Mouse (Mus musculus) myocyte (in vitro differentiated cells): ENCODE measurements at regions not wholly inside any gene's neighbourhood (a gene's known extent, or its start where the extent isn't known, plus 50 kb on each side); places are given as distances from the start of the nearest gene placed in this dataset.

ENCODE experiments used
- H3K27me3 ChIP-seq: one replicate; pipeline ENCODE4 v1.6.1; 2011; ENCODE audit not compliant: control insufficient read depth, insufficient read depth, insufficient read length
- H3K36me3 ChIP-seq: one replicate; pipeline ENCODE4 v1.6.1; 2011; ENCODE audit not compliant: control insufficient read depth, insufficient read depth
- H3K4me2 ChIP-seq: one replicate; pipeline ENCODE4 v1.6.1; 2011; ENCODE audit warnings: low read depth, control low read depth
- H3K4me3 ChIP-seq: one replicate; pipeline ENCODE4 v1.5.1; 2011; ENCODE audit warnings: mild to moderate bottlenecking, control low read depth, moderate library complexity
- H3K79me2 ChIP-seq: one replicate; pipeline ENCODE4 v1.6.1; 2011; ENCODE audit not compliant: control insufficient read depth, insufficient read depth
- H3ac ChIP-seq: one replicate; pipeline ENCODE4 v1.6.1; 2011; ENCODE audit not compliant: control insufficient read depth, insufficient read length
- CEBPB ChIP-seq: IDR thresholded peaks from 2 replicates; pipeline ENCODE4 v1.6.1; 2011; ENCODE audit warnings: mild to moderate bottlenecking, moderate library complexity; ENCODE audit not compliant: poor library complexity, insufficient read depth, severe bottlenecking
- E2F4 ChIP-seq: IDR thresholded peaks from one replicate; pipeline ENCODE4 v1.6.1; 2011; ENCODE audit warnings: mild to moderate bottlenecking, control low read depth, moderate library complexity; ENCODE audit not compliant: insufficient read depth
- MAX ChIP-seq: IDR thresholded peaks from one replicate; pipeline ENCODE4 v1.6.1; 2011; ENCODE audit warnings: low read depth, mild to moderate bottlenecking, control low read depth
- MYOD1 ChIP-seq, 3 experiments: IDR thresholded peaks; one replicate each; pipeline ENCODE4 v1.6.1; 2011; ENCODE audit warnings: control low read depth in 2 of 3, low read depth in 2 of 3, mild to moderate bottlenecking in 2 of 3, moderate library complexity in 1 of 3; ENCODE audit not compliant: insufficient read length in 2 of 3, control insufficient read depth in 1 of 3
- MYOG ChIP-seq, 3 experiments: IDR thresholded peaks; one replicate each; pipeline ENCODE4 v1.6.1; 2011; ENCODE audit warnings: control low read depth in 2 of 3, low read depth in 2 of 3, mild to moderate bottlenecking in 2 of 3; ENCODE audit not compliant: insufficient read length in 2 of 3, control insufficient read depth in 1 of 3, insufficient read depth in 1 of 3
- POLR2A ChIP-seq: IDR thresholded peaks from one replicate; pipeline ENCODE4 v1.6.1; 2011; ENCODE audit warnings: low read depth, mild to moderate bottlenecking, control low read depth, moderate library complexity; ENCODE audit not compliant: insufficient read length
- POLR2AphosphoS2 ChIP-seq: IDR thresholded peaks from one replicate; pipeline ENCODE4 v1.6.1; 2011; ENCODE audit warnings: low read depth, control low read depth; ENCODE audit not compliant: insufficient read length
- REST ChIP-seq: IDR thresholded peaks from one replicate; pipeline ENCODE4 v1.6.1; 2011; ENCODE audit warnings: mild to moderate bottlenecking, control low read depth, moderate library complexity; ENCODE audit not compliant: insufficient read depth, insufficient read length
- SRF ChIP-seq: IDR thresholded peaks from one replicate; pipeline ENCODE4 v1.6.1; 2011; ENCODE audit warnings: low read depth; ENCODE audit not compliant: control insufficient read depth, insufficient read length
- TCF12 ChIP-seq: IDR thresholded peaks from one replicate; pipeline ENCODE4 v1.6.1; 2011; ENCODE audit warnings: mild to moderate bottlenecking, control low read depth; ENCODE audit not compliant: poor library complexity, insufficient read depth, severe bottlenecking
- TCF3 ChIP-seq: IDR thresholded peaks from one replicate; pipeline ENCODE4 v1.6.1; 2011; ENCODE audit warnings: low read depth, control low read depth; ENCODE audit not compliant: insufficient read length
- USF1 ChIP-seq: IDR thresholded peaks from one replicate; pipeline ENCODE4 v1.6.1; 2011; ENCODE audit warnings: low read depth, mild to moderate bottlenecking, control low read depth, moderate library complexity

DNA sequence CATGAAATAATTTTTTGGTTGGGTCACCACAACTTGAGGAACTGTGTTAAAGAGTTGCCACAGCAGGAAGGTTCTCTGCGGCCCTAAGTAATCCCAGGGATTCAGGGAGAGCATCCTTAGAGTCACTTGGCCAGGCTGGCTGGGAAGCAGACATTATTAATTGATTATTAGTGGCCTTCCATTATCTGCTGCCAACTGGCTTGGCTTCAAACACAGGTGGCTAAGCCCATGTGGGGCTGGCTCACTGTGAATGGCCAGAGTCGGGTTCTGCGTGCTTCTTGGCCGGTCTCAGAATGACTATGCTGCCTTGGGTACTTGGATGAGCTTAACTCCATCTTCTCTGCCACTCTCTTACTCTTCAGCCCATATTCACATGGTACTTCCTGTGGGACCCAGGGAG is 144.2 kb downstream of the Trim33 start:
- Histone ChIP-seq H3K4me3 (no peak overlapping the region), H3K4me2 (no peak overlapping the region), H3K27me3 (no peaks in the 10 kb centered on the region), H3ac (no peak overlapping the region), H3K79me2 (no peaks in the 10 kb centered on the region), H3K36me3 (no peaks in the 10 kb centered on the region)
- TF ChIP-seq POLR2A (no peak), TCF12 (no peak), USF1 (no peak), MYOD1 (IDR thresholded peaks at IDR 0.05; ENCODE audit: control insufficient read depth in 1 of 3, insufficient read length in 2 of 3, low read depth in 2 of 3) (no peak), SRF (no peak), TCF3 (no peak), MYOG (IDR thresholded peaks at IDR 0.05; ENCODE audit: control insufficient read depth in 1 of 3, insufficient read depth in 1 of 3, insufficient read length in 2 of 3, low read depth in 2 of 3) (no peak), POLR2AphosphoS2 (no peak), MAX (no peak)

DNA sequence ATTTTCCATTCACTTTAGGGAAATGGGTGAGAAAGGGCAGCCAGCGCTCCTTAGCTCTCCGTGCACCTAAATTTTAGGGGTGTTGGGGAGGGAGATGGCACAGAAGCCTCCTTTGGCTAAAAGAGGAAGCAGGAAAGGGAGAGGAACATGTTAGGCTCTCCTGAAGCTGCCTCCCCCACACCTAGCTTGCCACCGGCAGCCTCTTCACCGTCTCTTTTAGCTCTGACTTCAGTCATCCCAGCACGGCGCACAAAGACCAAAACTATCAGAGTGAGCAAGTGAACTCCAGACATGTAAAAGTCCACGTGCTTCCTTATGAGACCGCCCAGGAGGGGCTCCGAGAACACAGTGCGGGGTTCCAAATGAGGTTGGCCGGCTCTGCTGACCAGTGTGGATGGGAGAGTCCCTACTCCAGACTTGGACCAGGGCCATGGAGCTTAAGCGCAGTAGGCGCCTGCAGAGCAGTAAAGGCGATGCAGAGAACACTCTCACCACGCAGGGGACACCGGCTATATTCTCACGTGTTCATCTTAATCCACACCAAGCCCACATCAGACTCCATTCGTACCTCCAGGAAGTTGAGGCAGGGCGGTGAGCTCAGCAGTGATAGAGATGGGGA is 146.8 kb downstream of the Trim33 start:
- no peak overlapping the region for H3ac ChIP-seq
- TF ChIP-seq MYOG (IDR thresholded peaks at IDR 0.05; ENCODE audit: control insufficient read depth in 1 of 3, insufficient read depth in 1 of 3, insufficient read length in 2 of 3, low read depth in 2 of 3), result no peak
- no peak for TF ChIP-seq E2F4
- no peak for TF ChIP-seq REST
- TF ChIP-seq MAX, result no peak
- no peak for TF ChIP-seq SRF
- TF ChIP-seq POLR2A, result no peak
- no peak for TF ChIP-seq CEBPB
- TF ChIP-seq USF1, result no peak
- TF ChIP-seq POLR2AphosphoS2, result no peak
- TF ChIP-seq TCF3, result no peak
- H3K4me2 ChIP-seq, result no peak overlapping the region
- no peak overlapping the region for H3K4me3 ChIP-seq
- H3K27me3 ChIP-seq, result no peaks in the 10 kb centered on the region
- no peaks in the 10 kb centered on the region for H3K79me2 ChIP-seq
- no peaks in the 10 kb centered on the region for H3K36me3 ChIP-seq

DNA sequence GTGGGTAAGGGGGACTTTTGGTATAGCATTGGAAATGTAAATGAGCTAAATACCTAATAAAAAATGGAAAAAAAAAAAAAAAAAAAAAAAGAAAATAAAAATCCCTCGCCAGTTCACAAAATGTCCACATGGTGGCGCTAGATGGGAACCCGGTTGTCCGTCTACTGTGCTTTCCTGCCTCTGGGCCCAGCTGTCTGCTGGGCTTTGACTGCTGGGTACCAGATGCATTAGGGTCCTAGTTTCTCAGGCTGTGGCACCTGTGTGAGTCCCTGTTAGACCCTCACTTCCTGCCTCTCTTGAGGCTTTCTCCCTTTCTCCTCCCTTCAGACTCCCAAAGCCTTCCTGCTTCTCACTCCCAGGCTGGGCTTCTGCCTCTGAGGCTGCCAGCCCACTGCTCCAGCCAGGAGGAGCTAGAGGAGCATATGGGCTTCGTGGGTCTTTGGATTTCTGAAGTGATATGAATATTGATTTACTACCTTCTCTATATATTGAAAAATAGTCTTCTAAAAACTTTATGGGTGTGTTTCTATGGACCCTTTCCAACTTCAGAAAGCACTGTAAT is 145.7 kb upstream of the Syt6 start:
- Histone ChIP-seq H3K79me2 (no peaks in the 10 kb centered on the region), H3ac (no peak overlapping the region), H3K4me3 (no peak overlapping the region), H3K27me3 (no peaks in the 10 kb centered on the region), H3K36me3 (no peaks in the 10 kb centered on the region), H3K4me2 (no peak overlapping the region)
- TF ChIP-seq TCF12 (no peak), CEBPB (no peak), TCF3 (no peak), SRF (no peak), USF1 (no peak), E2F4 (no peak), MYOG (IDR thresholded peaks at IDR 0.05; ENCODE audit: control insufficient read depth in 1 of 3, insufficient read depth in 1 of 3, insufficient read length in 2 of 3, low read depth in 2 of 3) (peak in 1 of 3 experiments; percentile 16)

DNA sequence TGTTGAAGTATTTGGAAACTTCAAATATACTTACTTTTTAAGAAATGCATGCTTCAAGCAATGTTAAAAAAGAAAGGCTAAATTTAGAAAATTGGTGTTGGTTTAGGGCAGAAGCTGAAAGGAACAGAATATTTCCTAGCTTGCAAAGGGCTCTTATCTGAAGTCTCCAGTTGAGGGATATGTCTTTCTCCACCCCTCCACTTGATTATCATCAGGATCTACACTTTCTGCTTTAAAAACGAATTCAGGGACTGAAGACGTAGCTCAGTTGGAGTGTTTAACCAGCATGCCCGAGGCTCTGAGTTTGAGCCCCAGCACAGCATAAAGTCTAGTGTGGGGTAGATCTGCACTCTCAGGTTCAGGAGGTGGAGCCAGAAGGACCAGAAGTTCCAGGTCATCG is 144.9 kb upstream of the Syt6 start:
- H3ac ChIP-seq, result no peak overlapping the region
- no peak overlapping the region for H3K4me2 ChIP-seq

More for the DNA sequence above, 144.9 kb upstream of the Syt6 start:
- H3K36me3 ChIP-seq, result no peaks in the 10 kb centered on the region
- H3K79me2 ChIP-seq, result no peaks in the 10 kb centered on the region
- TF ChIP-seq SRF, result no peak
- no peak for TF ChIP-seq POLR2A
- no peak for TF ChIP-seq USF1
- no peak for TF ChIP-seq TCF12
- no peak for TF ChIP-seq E2F4
- no peak for TF ChIP-seq CEBPB
- no peak for TF ChIP-seq POLR2AphosphoS2
- no peak for TF ChIP-seq MYOG (IDR thresholded peaks at IDR 0.05; ENCODE audit: control insufficient read depth in 1 of 3, insufficient read depth in 1 of 3, insufficient read length in 2 of 3, low read depth in 2 of 3)
- no peak for TF ChIP-seq REST
- no peak for TF ChIP-seq MYOD1 (IDR thresholded peaks at IDR 0.05; ENCODE audit: control insufficient read depth in 1 of 3, insufficient read length in 2 of 3, low read depth in 2 of 3)
- TF ChIP-seq TCF3, result no peak
- TF ChIP-seq MAX, result no peak
- no peak overlapping the region for H3K4me3 ChIP-seq
- H3K27me3 ChIP-seq, result no peaks in the 10 kb centered on the region
